Mouse (Mus musculus): ENCODE measurements around the gene Ubn1. TPM values are rescaled to one million over a fixed set of nuclear protein-coding genes. Genes with fewer than 3 reads are reported as not detected.

The Ubn1 gene
- 4.0 and 4.1 TPM in 2 replicates for polyA plus RNA-seq (2021; fragmentation: Nextera tagmentation)
- long read RNA-seq, experiment 1, partial matches to known transcripts, result 15 of 15 reads
- long read RNA-seq, experiment 1, other reads (novel, unspliced or antisense), result 0 of 15 reads
- long read RNA-seq, experiment 2, partial matches to known transcripts, result 47 of 47 reads
- long read RNA-seq, experiment 2, other reads (novel, unspliced or antisense), result 0 of 47 reads

GRCm38 (mm10) chr16:5049774-5050234 is at the start of gene Ubn1, which contains the start of gene Glyr1:
Ubn1 (plus strand) TSS chr16:5050057.
Glyr1 (minus strand) TSS chr16:5049863.

GRCm38 (mm10) chr16:5007067-5007466 is 42.8 kb upstream of the Ubn1 start, which contains the start of gene Smim22:
Smim22 (plus strand) TSS chr16:5007288.

GRCm38 (mm10) chr16:5013054-5013838 is 36.6 kb upstream of the Ubn1 start, which contains the start of gene Rogdi:
Rogdi (minus strand) TSS chr16:5013553.

GRCm38 (mm10) chr16:5132401-5132801 is 82.5 kb downstream of the Ubn1 start, which contains the start of gene Ppl:
Ppl (minus strand) TSS chr16:5132421.

Other genes with a start within 250 kb of the Ubn1 start
- not detected in 2 replicates for gene 4930562C15Rik, start 214.6 kb upstream of the Ubn1 start, polyA plus RNA-seq (2021; fragmentation: Nextera tagmentation)
- gene Ubald1, start 169.7 kb upstream of the Ubn1 start, polyA plus RNA-seq (2021; fragmentation: Nextera tagmentation), result 58.3 and 62.3 TPM in 2 replicates
- 95.1 and 98.6 TPM in 2 replicates for gene Mgrn1, start 163.8 kb upstream of the Ubn1 start, polyA plus RNA-seq (2021; fragmentation: Nextera tagmentation)
- 101 TPM in 2 replicates for gene Nudt16l1, start 111.3 kb upstream of the Ubn1 start, polyA plus RNA-seq (2021; fragmentation: Nextera tagmentation)
- gene Anks3, start 85.9 kb upstream of the Ubn1 start, polyA plus RNA-seq (2021; fragmentation: Nextera tagmentation), result 13.5 and 15.8 TPM in 2 replicates
- gene Sept12, start 52.2 kb upstream of the Ubn1 start, polyA plus RNA-seq (2021; fragmentation: Nextera tagmentation), result not detected in 2 replicates
- 1.5 and 14.4 TPM in 2 replicates for gene Smim22, start 42.8 kb upstream of the Ubn1 start, polyA plus RNA-seq (2021; fragmentation: Nextera tagmentation)
- 289 and 309 TPM in 2 replicates for gene Rogdi, start 36.5 kb upstream of the Ubn1 start, polyA plus RNA-seq (2021; fragmentation: Nextera tagmentation)
- gene Glyr1, start 194 bp upstream of the Ubn1 start, polyA plus RNA-seq (2021; fragmentation: Nextera tagmentation), result 55.7 and 68.7 TPM in 2 replicates
- gene Ppl, start 82.4 kb downstream of the Ubn1 start, polyA plus RNA-seq (2021; fragmentation: Nextera tagmentation), result 0.18 and 0.19 TPM in 2 replicates
- 0.88 and 1.0 TPM in 2 replicates for gene Sec14l5, start 97.1 kb downstream of the Ubn1 start, polyA plus RNA-seq (2021; fragmentation: Nextera tagmentation)
- gene Nagpa, start 154.0 kb downstream of the Ubn1 start, polyA plus RNA-seq (2021; fragmentation: Nextera tagmentation), result 13.4 and 15.5 TPM in 2 replicates
- 2.1 and 2.4 TPM in 2 replicates for gene AU021092, start 172.2 kb downstream of the Ubn1 start, polyA plus RNA-seq (2021; fragmentation: Nextera tagmentation)
- gene Alg1, start 183.6 kb downstream of the Ubn1 start, polyA plus RNA-seq (2021; fragmentation: Nextera tagmentation), result 36.6 and 38.7 TPM in 2 replicates
- gene Eef2kmt, start 205.9 kb downstream of the Ubn1 start, polyA plus RNA-seq (2021; fragmentation: Nextera tagmentation), result 13.6 and 14.9 TPM in 2 replicates

All from layer of hippocampus, adult 6 months (tissue).